Mouse (Mus musculus) cerebellum, adult 2 months (tissue): ENCODE data around the gene Psmb11. TPM values are rescaled to one million over a fixed set of nuclear protein-coding genes. Genes with fewer than 3 reads are reported as not detected.
"Not testable (repeated sequence)": the region's sequence is repeated elsewhere in the genome, so short reads cannot be mapped to it uniquely, and the experiment has no call there.

Experiments
- DNase-seq, 2 experiments: peaks; one replicate each; pipeline ENCODE4 v3.0.0; 2021
- H3K27ac ChIP-seq: fragments of 200-500 bp; 2 replicates; pipeline ENCODE4 v1.5.1; 2012; ENCODE audit warnings: low read length, control low read depth, inconsistent platforms; ENCODE audit not compliant: insufficient read depth
- H3K27me3 ChIP-seq: fragments of 200-500 bp; 2 replicates; pipeline ENCODE4 v1.6.1; 2012; ENCODE audit warnings: inconsistent platforms, mild to moderate bottlenecking, low read length, moderate library complexity; ENCODE audit not compliant: control insufficient read depth, insufficient read depth
- H3K4me1 ChIP-seq: fragments of 200-500 bp; 2 replicates; pipeline ENCODE4 v1.6.1; 2011; ENCODE audit warnings: low read length; ENCODE audit not compliant: control insufficient read depth, insufficient read depth
- H3K4me3 ChIP-seq: fragments of 200-500 bp; replicated peaks from 2 replicates; pipeline ENCODE3; 2011; ENCODE audit warnings: mild to moderate bottlenecking, low read depth, low read length, control low read depth; ENCODE audit not compliant: insufficient read depth
- CTCF ChIP-seq: fragments of 200-500 bp; IDR thresholded peaks from 2 replicates; pipeline ENCODE4 v1.5.1; 2011; ENCODE audit warnings: low read depth, mild to moderate bottlenecking, control low read depth, low read length, moderate library complexity, borderline replicate concordance; ENCODE audit not compliant: insufficient read depth
- POLR2A ChIP-seq: fragments of 200-500 bp; IDR thresholded peaks from 2 replicates; pipeline ENCODE4 v1.6.1; 2011; ENCODE audit warnings: low read length, control low read depth, borderline replicate concordance; ENCODE audit not compliant: insufficient read depth
- WGBS: fragments of 180-500 bp; shearing (Covaris S2); methylation state at CpG from one replicate; pipeline ENCODE4 v1.1.7; 2018; 5-methylcytosine and 5-hydroxymethylcytosine counted together
- polyA plus RNA-seq: library from polyadenylated mRNA; depleted of rRNA; stranded (reverse); fragments of >200 nt; gene quantifications from 2 replicates; pipeline ENCODE4 v1.2.3, GENCODE M21; 2012

The Psmb11 gene
- polyA plus RNA-seq, 1 experiment, result not detected

- no peak for TF ChIP-seq CTCF
- H3K27me3 ChIP-seq, result no peaks in the 10 kb centered on the region
- no peak overlapping the region for H3K27ac ChIP-seq
- H3K4me3 ChIP-seq, result no peak overlapping the region
- WGBS, result 34% methylated on average over 8 of the region's 8 CpGs
- DNase-seq, result no peak
- 0 out of 2 replicates have a peak, but pooled peaks cover 4% of the 10 kb centered on the region for H3K4me1 ChIP-seq
Measured at GRCm38 (mm10) chr14:54607226-54607625, 14.0 kb upstream of the Psmb11 start.

GRCm38 (mm10) chr14:54609245-54609644 lies 12.0 kb upstream of the Psmb11 start:
- Histone ChIP-seq H3K27me3 (no peaks in the 10 kb centered on the region), H3K4me1 (no peaks in the 10 kb centered on the region), H3K4me3 (no peak overlapping the region), H3K27ac (no peak overlapping the region)
- no peak for TF ChIP-seq CTCF
- no peak for TF ChIP-seq POLR2A
- DNase-seq, result no peak
- 71% methylated on average over 4 of the region's 4 CpGs for WGBS

GRCm38 (mm10) chr14:54609962-54610361 lies 11.3 kb upstream of the Psmb11 start:
- 65% methylated on average over 4 of the region's 4 CpGs for WGBS
- no peak for DNase-seq
- Histone ChIP-seq H3K4me1 (no peaks in the 10 kb centered on the region), H3K4me3 (no peak overlapping the region), H3K27me3 (no peaks in the 10 kb centered on the region), H3K27ac (no peak overlapping the region)
- peak; percentile 46; the same call in 1 of the 2 replicates for TF ChIP-seq CTCF
- TF ChIP-seq POLR2A, result no peak

GRCm38 (mm10) chr14:54610648-54611047 lies 10.6 kb upstream of the Psmb11 start:
- Histone ChIP-seq H3K27me3 (no peaks in the 10 kb centered on the region), H3K4me1 (no peaks in the 10 kb centered on the region), H3K27ac (no peak overlapping the region), H3K4me3 (no peak overlapping the region)
- TF ChIP-seq CTCF, result no peak
- no peak for TF ChIP-seq POLR2A
- 77% methylated on average over 6 of the region's 6 CpGs for WGBS
- DNase-seq, result no peak

GRCm38 (mm10) chr14:54614130-54614529 lies 7.1 kb upstream of the Psmb11 start:
- not testable (repeated sequence) for H3K27me3 ChIP-seq, H3K27ac ChIP-seq, H3K4me1 ChIP-seq, H3K4me3 ChIP-seq, DNase-seq
- WGBS, result 88% methylated on average over 16 of the region's 16 CpGs

GRCm38 (mm10) chr14:54616226-54616825 lies 4.9 kb upstream of the Psmb11 start:
- H3K4me1 ChIP-seq, result no peaks in the 10 kb centered on the region; the same call in 1 of the 2 replicates
- WGBS, result 84% methylated on average over 16 of the region's 16 CpGs
- no peak for DNase-seq
- H3K4me3 ChIP-seq, result no peak overlapping the region
- TF ChIP-seq POLR2A (no peak), CTCF (no peak)
- no peaks in the 10 kb centered on the region for H3K27me3 ChIP-seq
- H3K27ac ChIP-seq, result no peak overlapping the region

GRCm38 (mm10) chr14:54617152-54617896 lies 3.9 kb upstream of the Psmb11 start:
- H3K27ac ChIP-seq, result peak overlapping the region; percentile 61; the same call in 1 of the 2 replicates
- H3K27me3 ChIP-seq, result no peaks in the 10 kb centered on the region
- H3K4me3 ChIP-seq, result peak overlapping the region; percentile 85
- no peak for DNase-seq
- TF ChIP-seq CTCF (no peak), POLR2A (no peak)
- no peaks in the 10 kb centered on the region; the same call in 1 of the 2 replicates for H3K4me1 ChIP-seq
- WGBS, result 1% methylated on average over 38 of the region's 38 CpGs

GRCm38 (mm10) chr14:54617897-54618365 lies 3.3 kb upstream of the Psmb11 start, which contains the start of gene Psmb5:
Gene Psmb5 (minus strand): TSS chr14:54618022.
- peak; percentile 90 to 93 for DNase-seq
- Histone ChIP-seq H3K4me1 (no peaks in the 10 kb centered on the region; the same call in 1 of the 2 replicates), H3K4me3 (peak within 1 kb of the TSS; percentile 85), H3K27me3 (no peaks in the 10 kb centered on the region), H3K27ac (peak within 1 kb of the TSS; percentile 92)
- TF ChIP-seq POLR2A (peak; percentile 60; the same call in 1 of the 2 replicates), CTCF (no peak)
- WGBS, result under 1% methylated on average over 25 of the region's 25 CpGs
